Mouse (Mus musculus) spleen, adult 12 weeks (tissue): Measurements from ENCODE around the gene Ttc36.
"Not testable (repeated sequence)": the region's sequence is repeated elsewhere in the genome, so short reads cannot be mapped to it uniquely, and the experiment has no call there.

Experiments used
- DNase-seq: peaks from one replicate; pipeline ENCODE4 v3.0.0; 2022; ENCODE audit warnings: low spot score

The Ttc36 gene

DNA sequence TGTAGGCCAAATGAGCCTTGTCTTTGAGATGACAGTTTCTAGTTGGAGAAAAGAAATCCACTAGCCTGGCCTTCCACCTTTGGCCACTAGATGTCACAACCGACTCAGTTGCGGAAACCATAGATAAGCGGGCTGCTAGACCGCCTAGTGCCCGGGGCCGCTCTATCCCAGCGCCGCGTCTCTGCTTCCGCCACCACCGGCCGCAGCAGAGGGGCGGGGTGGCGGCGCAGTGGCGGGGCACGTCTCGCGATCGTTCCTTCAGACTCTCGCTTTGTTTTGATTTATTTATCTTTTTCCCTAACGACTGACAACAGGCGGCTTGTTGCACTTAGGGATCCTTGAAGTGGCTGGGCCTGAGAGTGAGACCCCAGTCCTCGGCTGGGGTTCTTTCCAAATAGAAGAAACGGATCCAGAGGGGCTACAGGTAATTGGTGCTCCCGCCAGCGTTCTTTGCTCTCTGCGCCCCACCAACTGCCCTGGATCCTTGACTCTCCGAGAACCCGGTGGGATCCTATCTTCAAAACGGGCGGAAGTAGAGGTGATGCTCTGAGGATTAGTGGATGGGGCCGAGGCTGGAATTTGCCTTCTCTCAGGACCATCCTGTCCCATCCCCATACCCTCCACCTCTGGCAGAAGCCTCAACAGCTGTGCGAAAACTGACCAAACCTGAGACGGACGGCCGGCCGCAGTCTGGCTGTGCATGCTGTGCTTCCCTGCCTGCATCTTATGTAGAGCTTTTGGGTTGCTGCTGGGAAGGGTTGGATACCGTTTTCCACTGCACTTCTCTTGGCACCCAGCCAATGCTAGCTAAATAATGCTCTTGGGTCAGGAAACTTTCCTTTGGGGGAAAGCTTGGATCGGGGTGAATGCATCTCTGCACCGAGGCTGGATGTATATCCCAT lies 29.9 kb downstream of the Ttc36 start:
- peak; percentile 86 for DNase-seq

DNA sequence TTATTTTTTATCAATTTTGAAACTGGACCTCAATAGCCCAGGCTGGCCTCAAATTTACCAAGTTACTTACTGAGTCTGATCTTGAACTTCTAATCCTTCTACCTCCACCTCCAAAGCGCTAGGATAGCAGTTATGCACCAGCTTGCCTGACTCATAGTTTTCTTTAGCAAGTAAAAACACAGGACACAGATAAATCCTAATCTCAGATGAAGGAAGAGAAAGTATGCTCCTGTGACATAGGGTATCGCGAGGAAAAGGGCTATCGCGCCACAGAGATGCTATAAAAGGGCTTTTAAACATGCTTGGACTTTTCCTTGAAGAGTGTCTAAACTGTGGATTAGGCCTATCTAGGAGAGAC lies 30.5 kb downstream of the Ttc36 start:
- no peak for DNase-seq

- DNase-seq = no peak
Measured at GRCm38 (mm10) chr9:44771376-44771775, 31.5 kb downstream of the Ttc36 start.

- DNase-seq = not testable (repeated sequence)
Measured at GRCm38 (mm10) chr9:44768029-44768394, 34.9 kb downstream of the Ttc36 start.

DNA sequence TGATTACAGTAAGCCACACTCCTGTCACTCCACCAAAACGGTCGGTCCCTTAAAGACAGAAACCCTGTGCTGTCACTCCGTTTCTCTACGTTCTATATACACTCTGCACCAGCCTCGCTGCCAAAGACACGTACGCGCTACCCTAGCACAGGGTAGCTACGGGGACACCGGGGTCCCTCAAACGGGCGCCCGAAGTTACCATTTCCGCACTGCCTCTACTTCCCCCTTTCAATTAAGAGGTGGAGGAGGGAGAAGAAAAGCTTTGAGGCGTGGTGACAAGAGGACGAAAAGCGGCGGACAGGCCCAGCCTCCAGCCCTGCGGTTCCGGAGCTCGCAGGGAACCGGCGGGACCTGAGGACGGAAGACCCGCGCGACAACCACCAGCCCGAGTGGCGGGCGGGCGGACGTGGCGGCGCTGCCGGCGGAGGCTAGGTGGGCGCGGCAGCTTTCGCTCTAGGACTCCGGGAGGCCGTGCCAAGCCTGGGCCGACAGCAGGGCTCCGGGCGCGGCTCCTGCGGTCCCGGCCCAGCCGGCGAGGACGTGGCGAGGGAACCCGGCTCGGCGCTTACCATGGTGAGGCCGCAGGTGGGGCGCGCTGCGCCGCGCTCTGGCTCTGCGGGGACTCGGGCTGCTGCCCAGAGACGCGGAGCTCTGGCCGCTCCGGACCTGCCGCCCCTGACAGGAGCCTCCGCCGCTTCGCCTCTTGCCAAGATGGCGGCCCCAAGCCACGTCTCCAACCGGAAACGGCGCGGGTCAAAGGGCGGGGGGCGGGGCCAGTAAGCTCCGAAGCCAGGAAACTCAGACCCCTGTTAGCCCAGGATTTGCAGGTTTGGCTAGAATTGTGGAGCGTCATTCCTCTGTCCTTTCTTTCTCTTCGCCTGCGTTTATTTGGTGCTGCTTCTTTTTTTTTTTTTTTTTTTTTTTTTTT lies 35.5 kb downstream of the Ttc36 start, which contains the start of the genes Arcn1 and Ift46:
Gene Arcn1, minus strand, starts transcription at position 745 of the 928 bp plus-strand sequence.
Gene Ift46, plus strand, starts transcription at position 808 of the 928 bp plus-strand sequence.
- DNase-seq = peak; percentile 76

- no peak for DNase-seq
Measured at GRCm38 (mm10) chr9:44760873-44761272, 42.0 kb downstream of the Ttc36 start.
